Mouse (Mus musculus): ENCODE measurements around the gene Paqr9. TPM values are rescaled to one million over a fixed set of nuclear protein-coding genes. Genes with fewer than 3 reads are reported as not detected.

The Paqr9 gene
- total RNA-seq, 2 experiments from 2014 or later: 35.4 to 37.0 TPM

GRCm38 (mm10) chr9:95541650-95542432, 17.6 kb upstream of the Paqr9 start:
- intact Hi-C loops (cut with DNase I): loop anchor here (5.0 kb wide), 1 partner anchor 145 kb away; no protein-coding TSS in a partner anchor
- DNase-seq (ENCODE audit: low spot score in 2 of 2): no peak

GRCm38 (mm10) chr9:95542475-95542874, 17.0 kb upstream of the Paqr9 start:
- no peak for DNase-seq (ENCODE audit: low spot score in 2 of 2)
- intact Hi-C loops (cut with DNase I): loop anchor here (5.0 kb wide), 1 partner anchor 145 kb away; no protein-coding TSS in a partner anchor

GRCm38 (mm10) chr9:95544598-95544997, 14.9 kb upstream of the Paqr9 start:
- intact Hi-C loops (cut with DNase I): loop anchor here (5.0 kb wide), 1 partner anchor 143 kb away; no protein-coding TSS in a partner anchor
- no peak for DNase-seq (ENCODE audit: low spot score in 2 of 2)

GRCm38 (mm10) chr9:95546679-95547078, 12.8 kb upstream of the Paqr9 start:
- intact Hi-C loops (cut with DNase I): no loop called here

GRCm38 (mm10) chr9:95549626-95550411, 9.6 kb upstream of the Paqr9 start:
- intact Hi-C loops (cut with DNase I): no loop called here
- DNase-seq (ENCODE audit: low spot score in 2 of 2): no peak

More at GRCm38 (mm10) chr9:95546679-95547078, 12.8 kb upstream of the Paqr9 start:
- DNase-seq (ENCODE audit: low spot score in 2 of 2): no peak

GRCm38 (mm10) chr9:95550856-95551774, 8.3 kb upstream of the Paqr9 start:
- DNase-seq (ENCODE audit: low spot score in 2 of 2): no peak
- intact Hi-C loops (cut with DNase I): no loop called here

- DNase-seq (ENCODE audit: low spot score in 2 of 2): peak; percentile 31 to 44
- intact Hi-C loops (cut with DNase I): no loop called here
Observed at GRCm38 (mm10) chr9:95552175-95552705, 7.2 kb upstream of the Paqr9 start.

GRCm38 (mm10) chr9:95554231-95555221, 4.9 kb upstream of the Paqr9 start:
- intact Hi-C loops (cut with DNase I): no loop called here
- no peak for DNase-seq (ENCODE audit: low spot score in 2 of 2)

- DNase-seq (ENCODE audit: low spot score in 2 of 2): no peak
- intact Hi-C loops (cut with DNase I): no loop called here
Observed at GRCm38 (mm10) chr9:95555233-95555740, 4.2 kb upstream of the Paqr9 start.

GRCm38 (mm10) chr9:95556067-95556512, 3.4 kb upstream of the Paqr9 start:
- DNase-seq (ENCODE audit: low spot score in 2 of 2): no peak
- intact Hi-C loops (cut with DNase I): no loop called here

- no peak for DNase-seq (ENCODE audit: low spot score in 2 of 2)
- intact Hi-C loops (cut with DNase I): no loop called here
Observed at GRCm38 (mm10) chr9:95557722-95558121, 1.7 kb upstream of the Paqr9 start.

- intact Hi-C loops (cut with DNase I): no loop called here
- DNase-seq (ENCODE audit: low spot score in 2 of 2): no peak
Observed at GRCm38 (mm10) chr9:95558726-95559058, 765 bp upstream of the Paqr9 start.

- intact Hi-C loops (cut with DNase I): no loop called here
- peak; percentile 71 to 76 for DNase-seq (ENCODE audit: low spot score in 2 of 2)
Observed at GRCm38 (mm10) chr9:95559936-95560735, 679 bp downstream of the Paqr9 start.

GRCm38 (mm10) chr9:95564047-95564446, 4.6 kb downstream of the Paqr9 start:
- intact Hi-C loops (cut with DNase I): no loop called here
- no peak for DNase-seq (ENCODE audit: low spot score in 2 of 2)

- DNase-seq (ENCODE audit: low spot score in 2 of 2): no peak
- intact Hi-C loops (cut with DNase I): no loop called here
Observed at GRCm38 (mm10) chr9:95566394-95566793, 6.9 kb downstream of the Paqr9 start.

- intact Hi-C loops (cut with DNase I): no loop called here
Observed at GRCm38 (mm10) chr9:95566931-95567330, 7.5 kb downstream of the Paqr9 start.

GRCm38 (mm10) chr9:95569249-95569648, 9.8 kb downstream of the Paqr9 start:
- no peak for DNase-seq (ENCODE audit: low spot score in 2 of 2)
- intact Hi-C loops (cut with DNase I): no loop called here

More at GRCm38 (mm10) chr9:95566931-95567330, 7.5 kb downstream of the Paqr9 start:
- no peak for DNase-seq (ENCODE audit: low spot score in 2 of 2)
